Mouse (Mus musculus) left cerebral cortex, postnatal 25 days (tissue): ENCODE results near the gene Epn2. TPM values are rescaled to one million over a fixed set of nuclear protein-coding genes. Genes with fewer than 3 reads are reported as not detected.

Experiments
- DNase-seq, 2 experiments: peaks; one replicate each; pipeline ENCODE4 v3.0.0; 2022; ENCODE audit warnings: low spot score in 2 of 2, mixed read lengths in 1 of 2
- intact Hi-C: fragments of 180-260 bp; cut with DNase I; formaldehyde crosslinking; loops from one replicate; pipeline ENCODE4 v1.15.1; 2025
- total RNA-seq, 2 experiments: library from RNA; stranded (reverse); gene quantifications; 2 replicates each; pipeline ENCODE4 v1.2.3; 2021

Gene Epn2
- total RNA-seq = 100 to 1,000 TPM; 118 to 133 TPM

DNA sequence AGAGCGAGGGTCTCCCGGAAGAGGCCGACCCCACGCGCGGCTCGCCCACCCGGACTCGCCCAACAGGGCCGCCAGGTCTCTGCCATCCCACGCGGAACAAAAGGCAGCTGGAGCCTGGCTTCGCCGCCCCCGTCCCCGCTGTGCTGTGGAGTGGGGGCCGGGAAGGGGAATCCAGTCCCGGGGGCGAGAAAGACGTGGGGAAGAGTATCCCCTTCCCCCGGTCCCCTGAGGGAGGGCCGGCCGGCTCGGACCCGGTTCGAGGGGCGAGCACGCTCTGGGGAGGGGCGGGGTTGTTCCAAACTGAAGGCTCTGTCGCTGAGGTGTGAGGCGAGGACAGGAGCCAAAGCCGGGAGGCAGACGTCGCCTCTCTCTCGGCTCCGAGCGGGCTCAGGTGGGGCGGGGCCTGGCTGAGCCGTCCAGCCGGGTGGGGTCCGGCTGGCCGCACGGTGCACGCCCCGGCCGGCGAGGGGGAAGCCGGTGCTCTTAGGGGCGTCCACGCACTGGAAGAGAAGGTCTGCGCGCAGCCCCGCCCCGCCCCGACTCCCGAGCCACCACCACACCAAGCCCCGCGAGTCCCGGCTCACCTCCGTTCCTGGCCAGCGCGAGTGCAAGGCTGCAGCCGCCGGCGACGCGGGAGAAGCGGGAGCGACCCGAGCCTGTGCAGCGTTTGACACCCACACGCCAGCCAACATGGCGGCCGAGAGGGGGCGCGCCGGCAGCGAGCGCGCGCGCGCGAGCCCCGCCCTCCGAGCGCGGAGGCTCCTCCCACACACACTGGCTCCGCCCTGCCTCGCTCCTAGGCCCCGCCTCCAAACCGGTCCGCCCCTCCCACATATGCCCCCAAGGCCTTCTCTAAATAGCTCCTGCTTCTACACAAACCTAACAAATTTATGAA lies at the start of gene Epn2:
Gene Epn2, minus strand, starts transcription at position 705 of the 895 bp plus-strand sequence.
- intact Hi-C loops = loop anchor here (2.0 kb wide), 1 partner anchor 40 kb away; no protein-coding TSS in a partner anchor
- DNase-seq = peak; percentile 71

DNA sequence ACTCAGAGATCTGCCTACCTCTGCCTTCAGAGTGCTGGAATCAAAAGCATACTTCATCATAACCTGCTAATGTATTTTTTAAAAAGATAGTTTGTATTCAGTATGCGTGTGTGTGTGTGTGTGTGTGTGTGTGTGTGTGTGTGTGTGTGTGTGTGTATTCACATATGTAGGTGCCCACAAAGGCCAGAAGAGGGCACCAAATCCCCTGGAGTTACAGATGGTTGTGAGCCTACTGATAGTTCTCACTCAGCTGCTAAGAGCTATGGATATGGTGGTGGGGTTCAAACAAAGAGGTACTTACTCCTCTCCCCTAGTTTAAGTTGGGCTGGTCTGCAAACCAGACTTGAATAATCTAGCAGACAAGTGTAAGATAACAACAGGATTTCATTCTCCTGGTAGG lies 47.0 kb upstream of the Epn2 start:
- intact Hi-C loops = no loop called here
- DNase-seq = no peak

DNA sequence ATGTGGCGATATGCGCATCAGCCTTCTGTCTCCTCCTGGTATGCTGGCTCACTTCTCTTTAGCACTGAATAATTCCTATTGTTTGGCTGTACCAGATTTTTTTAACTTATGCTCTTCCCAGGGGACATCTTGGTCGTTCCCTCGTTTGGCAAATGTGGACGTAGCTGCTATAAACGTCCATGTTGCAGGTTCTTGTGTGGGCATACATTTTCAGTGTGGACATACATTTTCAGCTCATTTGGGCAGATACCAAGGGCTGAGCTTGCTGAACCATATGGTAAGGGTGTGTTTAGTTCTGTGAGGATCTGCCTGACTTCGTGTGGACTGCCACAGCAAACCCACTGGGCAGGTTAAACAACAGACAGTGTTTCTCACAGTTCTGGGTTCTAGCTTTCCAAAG lies 45.6 kb upstream of the Epn2 start:
- intact Hi-C loops = loop anchor here (2.0 kb wide), 1 partner anchor 216 kb away; no protein-coding TSS in a partner anchor
- peak in 1 of 2 experiments; percentile 82 for DNase-seq

DNA sequence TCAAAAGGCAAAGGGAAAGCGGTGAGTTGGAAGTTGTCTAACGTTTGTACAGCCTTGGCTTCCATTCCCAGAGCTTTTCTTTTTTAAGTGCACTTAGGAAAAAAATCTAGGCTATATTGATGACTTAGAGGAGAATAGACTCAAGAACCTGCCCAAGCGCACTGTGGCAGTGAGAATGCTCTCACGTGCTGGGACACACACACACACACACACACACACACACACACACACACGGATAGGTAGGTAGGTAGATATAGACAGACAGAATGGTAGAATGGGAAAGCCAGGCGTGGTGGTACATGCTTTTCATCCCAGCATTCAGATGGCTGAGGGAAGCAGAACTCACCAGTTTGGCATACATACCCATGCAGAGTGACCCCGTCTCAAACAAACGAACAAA lies 41.3 kb upstream of the Epn2 start:
- no peak for DNase-seq
- intact Hi-C loops = loop anchor here (1.0 to 5.0 kb wide), 3 partner anchors 94 to 578 kb away; partner anchors contain the start of gene B9d1

DNA sequence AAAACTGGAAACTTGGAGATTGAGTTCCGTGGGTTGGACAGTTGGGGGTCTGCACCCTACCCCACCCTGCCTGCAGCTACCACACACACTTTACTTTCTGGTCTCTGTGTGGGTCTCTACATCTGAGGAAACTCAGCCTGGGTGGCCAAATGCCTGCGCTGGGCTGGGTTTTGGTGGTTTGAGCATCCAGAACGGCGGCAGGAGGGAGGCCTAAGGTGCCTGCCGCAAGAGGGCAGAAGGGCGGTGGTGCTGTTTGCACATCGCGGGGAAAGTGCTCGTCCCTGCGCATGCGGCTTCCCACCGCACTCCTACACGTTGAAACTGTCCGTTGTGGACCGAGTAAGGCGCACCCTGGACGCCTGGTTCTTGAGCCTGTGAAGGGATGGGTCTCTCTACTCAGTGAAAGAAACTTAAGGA lies 40.8 kb upstream of the Epn2 start:
- peak; percentile 81 to 87 for DNase-seq
- intact Hi-C loops = loop anchor here (1.0 to 5.0 kb wide), 3 partner anchors 95 to 578 kb away; partner anchors contain the start of gene B9d1

DNA sequence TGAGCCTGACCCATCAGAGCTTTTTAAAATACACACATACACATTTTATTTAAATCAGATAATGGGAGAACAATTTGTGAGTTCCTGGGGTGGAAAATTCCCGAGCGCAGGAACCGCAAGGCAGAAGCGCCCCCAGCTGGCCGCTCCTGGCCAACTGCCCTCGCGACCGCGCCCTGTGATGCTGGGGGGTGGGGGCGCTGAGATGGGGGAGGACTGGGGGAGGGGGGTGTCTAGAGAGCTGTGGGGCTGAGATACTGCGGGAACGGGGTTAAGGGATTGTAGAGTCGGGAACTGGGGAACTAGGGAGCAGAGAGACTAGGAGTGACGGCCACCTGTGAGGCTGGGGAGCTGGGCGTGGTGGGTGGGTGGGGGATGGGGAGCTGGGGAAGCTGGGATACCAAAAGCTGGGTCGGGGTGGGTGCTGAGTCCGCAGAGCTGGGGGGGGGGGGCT lies 40.3 kb upstream of the Epn2 start:
- intact Hi-C loops = loop anchor here (1.0 to 5.0 kb wide), 5 partner anchors 41 to 578 kb away; partner anchors contain the start of genes B9d1 and Epn2

DNA sequence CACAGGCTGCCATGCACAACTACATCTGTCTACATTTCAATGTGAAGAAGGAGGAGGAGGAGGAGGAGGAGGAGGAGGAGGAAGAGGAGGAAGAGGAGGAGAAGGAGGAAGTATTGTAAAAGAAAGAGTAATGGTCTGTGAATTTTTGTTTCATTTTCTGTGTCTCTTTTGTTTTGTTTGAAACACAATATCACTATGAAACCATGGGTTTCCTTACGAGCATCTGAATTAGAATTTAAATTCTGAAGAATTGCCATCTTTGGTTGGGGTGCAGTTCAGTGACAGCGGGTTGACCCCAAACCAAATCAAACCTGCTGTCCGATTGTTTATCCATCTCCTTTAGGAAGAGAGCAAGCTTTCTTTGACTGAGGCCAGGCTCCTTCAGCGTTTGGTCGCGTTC lies 39.9 kb upstream of the Epn2 start:
- intact Hi-C loops = loop anchor here (2.0 to 5.0 kb wide), 2 partner anchors 41 to 87 kb away; partner anchors contain the start of gene Epn2
- no peak for DNase-seq

More for the DNA sequence above, 40.3 kb upstream of the Epn2 start:
- peak; percentile 69 to 73 for DNase-seq

DNA sequence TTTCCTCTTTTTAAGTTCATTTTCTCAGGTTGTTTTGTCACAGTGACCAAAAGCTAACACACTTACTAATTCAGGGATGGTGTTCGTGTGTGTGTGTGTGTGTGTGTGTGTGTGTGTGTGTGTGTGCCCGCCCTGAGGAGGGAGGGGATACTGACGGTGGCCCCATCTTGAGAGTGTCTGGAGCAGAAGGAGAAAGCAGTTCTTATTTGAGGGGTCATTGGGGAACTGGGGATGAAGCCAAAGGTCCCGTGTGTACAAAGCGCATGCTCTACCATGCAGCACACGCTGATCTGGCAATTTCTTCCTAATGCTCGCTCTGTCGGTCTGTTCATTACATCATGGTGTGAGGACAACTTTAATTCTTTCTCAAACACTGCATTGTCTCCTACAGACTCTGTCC lies 39.1 kb upstream of the Epn2 start:
- intact Hi-C loops = loop anchor here (2.0 to 5.0 kb wide), 2 partner anchors 40 to 86 kb away; partner anchors contain the start of gene Epn2
- DNase-seq = no peak

DNA sequence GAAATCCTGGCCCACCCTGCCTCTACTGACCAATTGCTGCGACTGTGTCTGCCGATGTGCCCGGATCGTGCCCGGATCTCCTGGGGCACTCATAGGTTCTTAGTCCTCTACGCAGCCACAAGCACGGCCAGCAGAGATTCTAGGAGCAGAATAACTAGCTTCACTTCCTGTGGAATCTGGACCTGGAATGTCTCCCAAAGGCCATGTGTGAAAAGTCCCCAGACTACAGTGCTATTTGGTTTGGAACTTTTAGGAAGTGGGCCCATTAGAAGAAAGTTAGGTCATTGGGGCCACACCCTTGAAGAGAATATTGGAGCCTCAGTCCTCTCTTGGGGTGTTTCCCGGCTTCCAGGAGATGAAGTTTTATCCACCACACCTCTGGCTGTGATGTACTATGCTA lies 38.6 kb upstream of the Epn2 start:
- no peak for DNase-seq
- intact Hi-C loops = loop anchor here (2.0 to 5.0 kb wide), 2 partner anchors 39 to 86 kb away; partner anchors contain the start of gene Epn2

DNA sequence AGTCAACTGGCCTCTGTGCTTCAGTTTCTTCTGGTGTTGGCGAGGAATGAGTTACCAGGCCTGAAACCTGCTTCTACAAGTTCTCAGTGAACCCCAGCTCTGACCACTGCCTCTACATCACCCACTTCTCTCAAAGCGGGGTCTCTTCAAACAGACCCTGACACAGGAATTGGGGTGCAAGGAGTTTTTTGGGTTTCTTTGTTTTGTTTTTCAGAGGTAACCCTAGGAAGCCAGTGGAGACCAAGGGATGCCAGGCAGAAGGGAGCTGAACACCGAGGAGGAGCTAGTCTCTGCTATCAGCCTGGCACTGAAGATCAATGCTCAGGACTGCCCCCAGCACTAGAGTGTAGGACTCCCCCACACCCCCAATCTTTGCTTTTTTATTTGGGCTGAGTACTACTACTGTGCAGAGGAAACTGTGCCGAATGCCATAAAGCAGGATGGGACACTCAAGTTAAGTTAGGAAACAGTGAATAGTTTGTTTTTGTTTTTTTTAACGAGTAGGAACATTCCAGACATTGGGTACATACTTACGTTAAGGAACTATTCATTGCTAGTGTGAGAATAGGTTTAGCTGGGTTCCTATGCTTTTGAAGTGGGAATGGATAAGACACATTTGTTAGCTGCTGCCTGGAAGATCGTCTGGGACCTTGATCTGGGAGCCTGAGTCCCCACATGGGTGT lies 37.9 kb upstream of the Epn2 start:
- intact Hi-C loops = loop anchor here (5.0 kb wide), 1 partner anchor 85 kb away; no protein-coding TSS in a partner anchor
- no peak for DNase-seq

DNA sequence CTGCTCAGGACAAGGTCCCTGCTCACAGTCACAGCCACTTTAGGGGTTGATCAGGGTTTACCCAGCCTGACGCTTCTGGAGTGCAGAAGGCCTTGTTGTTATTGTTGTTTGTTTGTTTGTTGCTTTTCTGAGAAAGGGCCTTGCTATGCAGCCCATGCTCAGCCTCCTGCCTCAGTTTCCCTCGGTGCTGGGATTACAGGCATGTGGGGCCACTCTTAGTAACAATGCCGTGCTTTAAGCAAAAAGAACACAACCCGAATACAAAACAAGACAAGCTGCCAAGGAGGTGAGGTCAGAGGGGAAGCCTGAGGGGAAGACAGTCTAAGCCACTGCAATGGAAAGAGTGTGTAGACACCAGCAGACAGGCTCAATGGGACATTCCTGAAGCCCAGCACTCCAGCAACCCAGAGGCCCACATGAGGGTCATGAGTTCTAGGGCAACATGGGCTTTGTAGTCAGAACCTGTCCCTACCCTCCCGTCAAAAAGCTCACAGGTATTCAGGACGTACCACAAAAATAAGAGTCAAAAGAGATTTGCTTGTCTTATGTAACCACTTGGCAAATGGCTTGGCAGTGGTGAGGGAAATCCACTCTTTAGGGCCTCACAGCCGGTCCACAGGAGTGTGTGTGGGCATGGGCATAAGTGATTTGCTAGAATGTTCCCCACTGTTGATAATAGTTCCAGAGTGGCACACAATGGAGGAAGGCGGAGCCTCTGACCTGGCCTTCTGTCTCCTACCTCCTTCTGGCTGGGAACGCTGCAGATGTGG lies 37.2 kb upstream of the Epn2 start:
- peak in 1 of 2 experiments; percentile 22 for DNase-seq
- intact Hi-C loops = loop anchor here (5.0 kb wide), 1 partner anchor 84 kb away; no protein-coding TSS in a partner anchor

DNA sequence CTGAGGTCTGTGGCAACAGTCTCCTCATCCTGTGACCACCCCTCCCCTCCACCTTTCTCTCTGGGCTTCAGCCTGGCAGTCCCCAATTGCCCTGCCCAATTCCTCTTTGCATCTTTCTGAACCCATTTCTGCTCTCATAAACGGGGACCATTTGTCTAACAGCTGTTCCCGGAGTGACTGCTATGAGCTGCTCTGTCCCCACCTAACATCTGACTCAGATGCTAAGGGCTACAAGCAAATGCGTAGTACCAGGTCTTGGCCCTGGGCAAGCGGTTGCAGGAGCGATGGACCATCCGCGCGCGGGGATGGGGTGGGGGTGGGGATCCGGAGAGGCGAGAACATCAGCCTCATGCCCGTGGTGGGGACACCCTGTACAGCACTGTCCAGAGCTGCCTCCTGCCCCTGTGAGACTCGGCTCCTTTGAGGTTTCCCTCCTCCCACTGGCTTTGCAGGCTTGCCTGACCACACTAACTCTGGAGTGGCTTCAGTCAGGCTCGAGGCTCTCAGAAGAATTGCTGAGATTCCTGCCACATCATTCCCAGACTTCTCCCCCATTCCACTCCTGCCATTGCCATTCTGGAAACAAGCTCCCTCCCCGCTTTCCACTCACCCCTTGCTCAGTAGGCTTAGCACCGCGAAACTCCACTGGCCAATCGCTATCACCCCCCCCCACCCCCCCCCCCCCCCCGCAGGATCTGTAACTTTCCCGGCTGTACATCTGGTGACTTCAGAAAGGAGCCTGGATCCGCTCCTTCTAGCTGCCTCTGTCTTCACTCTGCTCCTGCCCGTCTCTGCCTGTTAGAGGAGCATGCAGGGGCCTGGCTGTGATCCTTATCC lies 36.4 kb upstream of the Epn2 start:
- intact Hi-C loops = loop anchor here (5.0 kb wide), 1 partner anchor 84 kb away; no protein-coding TSS in a partner anchor
- no peak for DNase-seq

DNA sequence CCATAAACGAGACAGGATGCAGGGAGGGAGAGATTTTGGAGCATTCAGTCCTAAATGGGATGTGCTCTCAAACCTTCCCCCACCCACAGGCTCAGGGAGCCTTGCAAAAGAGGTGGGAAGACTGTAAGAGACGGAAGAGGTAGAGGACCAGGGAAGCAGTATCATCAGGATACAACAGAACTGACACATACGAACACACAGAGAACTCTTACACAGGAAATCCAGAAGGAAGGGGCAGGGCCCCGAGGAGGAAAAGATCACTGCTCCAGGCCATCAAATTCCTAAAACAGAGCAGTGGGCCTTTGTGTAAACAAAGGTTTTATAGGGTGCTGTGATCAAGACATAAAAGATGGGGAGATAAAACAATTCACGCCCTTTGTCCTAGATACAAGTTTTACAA lies 34.9 kb upstream of the Epn2 start:
- intact Hi-C loops = no loop called here
- peak in 1 of 2 experiments; percentile 22 for DNase-seq

DNA sequence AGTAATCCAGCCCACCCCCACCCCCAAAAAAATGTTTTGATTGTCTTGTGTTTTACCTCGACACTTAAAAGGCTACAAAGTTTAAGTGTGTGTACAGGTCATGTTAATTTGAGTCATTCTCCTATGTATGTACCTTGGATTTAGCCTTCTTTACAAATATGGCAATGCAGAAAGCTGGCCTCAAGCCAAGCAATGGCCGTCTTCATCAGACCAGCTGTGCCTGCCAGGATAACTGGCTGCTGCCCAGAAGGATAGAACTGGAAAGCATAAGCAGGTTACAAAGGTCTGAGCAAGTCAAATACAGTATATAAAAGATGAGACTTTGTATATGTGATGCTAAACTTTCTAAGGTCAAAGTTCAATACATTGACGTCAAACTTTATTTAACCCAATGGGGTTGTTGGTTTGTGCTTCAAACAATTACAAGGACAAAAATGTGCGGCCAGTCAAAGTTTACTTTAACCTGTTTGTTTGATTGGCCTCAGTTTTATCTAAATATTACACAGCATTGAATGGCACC lies 32.7 kb upstream of the Epn2 start:
- no peak for DNase-seq
- intact Hi-C loops = no loop called here

DNA sequence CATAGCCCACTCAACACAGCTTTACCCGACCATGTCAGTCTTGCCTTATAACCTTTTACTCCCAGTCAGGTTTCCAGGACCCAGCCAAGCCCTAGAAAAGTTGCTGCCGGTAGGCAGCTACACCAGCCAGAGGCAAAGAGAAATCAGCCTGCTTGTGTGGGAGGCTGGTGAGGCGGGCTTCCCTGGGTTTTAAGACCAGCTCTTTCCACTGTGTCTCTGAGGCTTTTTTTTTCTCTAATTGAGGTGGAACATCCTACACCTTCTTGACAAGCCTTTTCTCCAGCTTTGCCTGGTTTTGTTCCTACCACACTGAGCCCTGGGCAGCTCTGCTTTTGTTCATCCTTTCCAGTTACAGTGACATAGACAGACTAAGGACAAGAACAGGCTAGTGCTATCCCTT lies 31.7 kb upstream of the Epn2 start:
- peak in 1 of 2 experiments; percentile 20 for DNase-seq
- intact Hi-C loops = no loop called here

DNA sequence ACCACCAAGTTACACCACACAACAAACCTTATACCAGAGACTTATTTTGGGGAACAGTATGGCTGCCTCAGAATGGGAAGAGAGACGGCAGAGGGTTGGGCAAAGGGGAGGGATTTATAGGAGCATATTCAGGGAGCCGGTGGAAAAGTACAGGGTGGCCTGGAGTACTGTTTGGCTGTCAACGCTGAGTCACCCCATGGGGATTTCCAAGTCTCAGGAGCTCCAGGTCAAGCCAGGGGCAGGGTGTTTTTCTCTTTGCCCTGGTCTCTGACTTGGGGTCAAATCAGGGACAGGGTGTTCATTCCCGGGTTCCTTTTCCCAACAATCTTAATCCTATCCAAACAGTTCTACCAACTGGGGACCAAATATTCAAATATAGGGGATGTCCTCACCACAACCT lies 28.6 kb upstream of the Epn2 start:
- intact Hi-C loops = no loop called here
- no peak for DNase-seq

DNA sequence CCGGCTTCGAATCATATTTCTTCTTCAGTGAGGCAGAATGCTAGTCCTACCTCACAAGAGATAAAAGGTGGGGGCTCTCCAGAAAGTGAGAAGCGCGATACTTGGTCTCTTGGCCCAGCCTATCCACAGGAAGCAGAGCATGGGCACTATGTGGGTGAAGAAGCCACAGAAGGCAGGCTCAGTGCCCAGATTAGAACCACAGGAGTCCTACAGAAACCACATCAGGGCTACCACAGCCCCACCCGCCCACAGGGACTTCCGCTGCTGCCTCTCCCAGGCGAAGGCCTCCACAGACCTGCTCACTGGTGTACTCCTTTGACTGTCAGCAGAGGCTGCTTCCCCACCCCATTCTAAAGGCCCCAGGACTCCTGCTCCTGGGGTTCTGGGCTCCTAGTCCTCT lies 23.2 kb upstream of the Epn2 start:
- intact Hi-C loops = no loop called here
- DNase-seq = no peak

DNA sequence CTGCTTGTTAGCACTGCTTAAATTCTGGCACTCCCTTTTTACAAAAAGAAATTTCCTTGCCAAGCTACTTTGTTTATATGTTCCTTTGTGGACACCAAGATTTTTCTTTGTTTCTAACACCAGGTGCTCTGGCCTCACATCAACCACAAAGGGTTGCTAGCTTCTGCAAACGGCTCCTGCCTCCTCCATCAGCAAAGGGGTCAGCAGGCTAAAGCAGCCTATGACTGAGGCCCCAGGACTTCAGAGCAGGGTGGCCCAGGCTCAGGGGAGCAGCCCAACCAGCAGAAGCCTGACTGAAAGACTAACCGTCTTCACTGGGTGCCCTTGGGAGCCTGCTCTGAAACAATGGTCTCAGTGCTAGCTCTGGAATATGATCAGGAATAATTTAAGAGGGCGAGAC lies 22.0 kb upstream of the Epn2 start:
- intact Hi-C loops = no loop called here
- no peak for DNase-seq
